Mouse (Mus musculus) megakaryocyte, embryonic 14.5 days (primary cell): Measurements from ENCODE around the gene Pkdcc. TPM values are rescaled to one million over a fixed set of nuclear protein-coding genes. Genes with fewer than 3 reads are reported as not detected.

Experiments used
- H3K27me3 ChIP-seq: replicated peaks from 2 replicates; pipeline ENCODE3; 2012; ENCODE audit warnings: inconsistent platforms
- H3K36me3 ChIP-seq: replicated peaks from 2 replicates; pipeline ENCODE3; 2012; ENCODE audit warnings: low read length, inconsistent platforms, mixed read lengths
- H3K4me1 ChIP-seq: 2 replicates; pipeline ENCODE4 v1.6.1; 2012; ENCODE audit warnings: inconsistent platforms
- H3K4me3 ChIP-seq: replicated peaks from 2 replicates; pipeline ENCODE3; 2012; ENCODE audit warnings: moderate library complexity, mild to moderate bottlenecking, inconsistent platforms
- H3K9me3 ChIP-seq: 2 replicates; pipeline ENCODE4 v1.6.1; 2012; ENCODE audit warnings: inconsistent platforms
- FLI1 ChIP-seq: IDR thresholded peaks from 2 replicates; pipeline ENCODE4 v1.6.1; 2012; ENCODE audit warnings: low read length, inconsistent platforms, mixed read lengths
- GATA1 ChIP-seq: IDR thresholded peaks from 3 replicates; pipeline ENCODE4 v1.6.1; 2012; ENCODE audit warnings: mixed read lengths, low read length, inconsistent platforms, borderline replicate concordance
- polyA plus RNA-seq: library from polyadenylated mRNA; stranded (reverse); fragments of >175 nt; gene quantifications from 2 replicates; pipeline ENCODE4 v1.2.3, GENCODE M21; 2012; ENCODE audit warnings: low replicate concordance; ENCODE audit not compliant: insufficient read depth

Pkdcc gene
- polyA plus RNA-seq, 1 experiment, result 9.7 TPM

GRCm38 (mm10) chr17:83210531-83210930 is 4.6 kb upstream of the Pkdcc start:
- H3K27me3 ChIP-seq, result peaks cover 71% of the 10 kb centered on the region

GRCm38 (mm10) chr17:83211196-83211595 is 3.9 kb upstream of the Pkdcc start:
- no peak overlapping the region for H3K4me3 ChIP-seq
- H3K27me3 ChIP-seq, result peaks cover 76% of the 10 kb centered on the region
- H3K9me3 ChIP-seq, result no peaks in the 10 kb centered on the region
- TF ChIP-seq GATA1, result no peak
- TF ChIP-seq FLI1, result no peak
- no peaks in the 10 kb centered on the region for H3K36me3 ChIP-seq
- peaks cover 22% of the 10 kb centered on the region for H3K4me1 ChIP-seq

More at GRCm38 (mm10) chr17:83210531-83210930, 4.6 kb upstream of the Pkdcc start:
- no peaks in the 10 kb centered on the region for H3K36me3 ChIP-seq
- TF ChIP-seq FLI1 (no peak), GATA1 (no peak)
- H3K9me3 ChIP-seq, result no peaks in the 10 kb centered on the region
- H3K4me3 ChIP-seq, result no peak overlapping the region
- peaks cover 16% of the 10 kb centered on the region for H3K4me1 ChIP-seq

GRCm38 (mm10) chr17:83212422-83212821 is 2.7 kb upstream of the Pkdcc start:
- TF ChIP-seq FLI1, result no peak
- TF ChIP-seq GATA1, result no peak
- H3K9me3 ChIP-seq, result no peaks in the 10 kb centered on the region
- peaks cover 84% of the 10 kb centered on the region for H3K27me3 ChIP-seq
- no peaks in the 10 kb centered on the region for H3K36me3 ChIP-seq
- peaks cover 22% of the 10 kb centered on the region for H3K4me1 ChIP-seq
- H3K4me3 ChIP-seq, result no peak overlapping the region

GRCm38 (mm10) chr17:83213228-83213915 is 1.7 kb upstream of the Pkdcc start:
- no peaks in the 10 kb centered on the region for H3K36me3 ChIP-seq
- TF ChIP-seq FLI1 (no peak), GATA1 (no peak)
- no peaks in the 10 kb centered on the region for H3K9me3 ChIP-seq
- peaks cover 91% of the 10 kb centered on the region for H3K27me3 ChIP-seq
- no peak overlapping the region for H3K4me3 ChIP-seq
- H3K4me1 ChIP-seq, result peaks cover 22% of the 10 kb centered on the region

GRCm38 (mm10) chr17:83214161-83214592 is 915 bp upstream of the Pkdcc start:
- TF ChIP-seq FLI1 (no peak), GATA1 (no peak)
- peak overlapping the region; percentile 90 for H3K4me3 ChIP-seq

GRCm38 (mm10) chr17:83215529-83216244 is 595 bp downstream of the Pkdcc start:
- Histone ChIP-seq H3K4me1 (peaks cover 22% of the 10 kb centered on the region), H3K9me3 (no peaks in the 10 kb centered on the region), H3K36me3 (no peaks in the 10 kb centered on the region), H3K4me3 (peak overlapping the region; percentile 90), H3K27me3 (peaks cover 91% of the 10 kb centered on the region)
- no peak for TF ChIP-seq GATA1

More at GRCm38 (mm10) chr17:83214161-83214592, 915 bp upstream of the Pkdcc start:
- Histone ChIP-seq H3K4me1 (peaks cover 22% of the 10 kb centered on the region), H3K36me3 (no peaks in the 10 kb centered on the region), H3K27me3 (peaks cover 93% of the 10 kb centered on the region), H3K9me3 (no peaks in the 10 kb centered on the region)

- TF ChIP-seq GATA1 (no peak), FLI1 (no peak)
- Histone ChIP-seq H3K36me3 (no peaks in the 10 kb centered on the region), H3K9me3 (no peaks in the 10 kb centered on the region), H3K4me3 (peak overlapping the region; percentile 90), H3K4me1 (peaks cover 22% of the 10 kb centered on the region), H3K27me3 (peaks cover 92% of the 10 kb centered on the region)
Observed at GRCm38 (mm10) chr17:83216251-83216919, 1.3 kb downstream of the Pkdcc start.

- Histone ChIP-seq H3K9me3 (no peaks in the 10 kb centered on the region), H3K27me3 (peaks cover 94% of the 10 kb centered on the region), H3K4me3 (no peak overlapping the region), H3K36me3 (no peaks in the 10 kb centered on the region), H3K4me1 (peaks cover 22% of the 10 kb centered on the region)
- TF ChIP-seq FLI1 (no peak), GATA1 (no peak)
Observed at GRCm38 (mm10) chr17:83218189-83218588, 3.1 kb downstream of the Pkdcc start.

- Histone ChIP-seq H3K36me3 (no peaks in the 10 kb centered on the region), H3K4me3 (no peak overlapping the region), H3K27me3 (peaks cover 93% of the 10 kb centered on the region), H3K4me1 (peaks cover 20% of the 10 kb centered on the region), H3K9me3 (no peaks in the 10 kb centered on the region)
- TF ChIP-seq FLI1 (no peak), GATA1 (no peak)
Observed at GRCm38 (mm10) chr17:83218722-83219121, 3.6 kb downstream of the Pkdcc start.
